Mouse (Mus musculus) gastrocnemius, postnatal 4 days (tissue): ENCODE measurements at regions not wholly inside any gene's neighbourhood (a gene's known extent, or its start where the extent isn't known, plus 50 kb on each side); places are given as distances from the start of the nearest gene placed in this dataset.
A peak's percentile ranks its signal among the peaks of the same experiment; 100 is the strongest.

Experiments used
- DNase-seq, 2 experiments: peaks; one replicate each; pipeline ENCODE4 v3.0.0; 2021 to 2022; ENCODE audit warnings: low spot score in 2 of 2, mixed read lengths in 2 of 2

- DNase-seq, result no peak
Measured at GRCm38 (mm10) chr1:152313480-152313879, 73.0 kb downstream of the Tsen15 start.

GRCm38 (mm10) chr1:152305461-152305860 is 81.0 kb downstream of the Tsen15 start:
- DNase-seq, result no peak

- DNase-seq, result no peak
Measured at GRCm38 (mm10) chr1:152304487-152305130, 81.9 kb downstream of the Tsen15 start.

GRCm38 (mm10) chr1:152301355-152301754 is 85.1 kb downstream of the Tsen15 start:
- DNase-seq, result no peak

GRCm38 (mm10) chr1:152292196-152292736 is 94.2 kb downstream of the Tsen15 start:
- no peak for DNase-seq

- DNase-seq, result peak; percentile 75 to 85
Measured at GRCm38 (mm10) chr1:152290768-152291167, 95.7 kb downstream of the Tsen15 start.

- no peak for DNase-seq
Measured at GRCm38 (mm10) chr1:152287566-152288490, 98.7 kb downstream of the Tsen15 start.

GRCm38 (mm10) chr1:152286677-152287076 is 99.8 kb downstream of the Tsen15 start:
- no peak for DNase-seq

GRCm38 (mm10) chr1:152282106-152282505 is 104.4 kb downstream of the Tsen15 start:
- no peak for DNase-seq

GRCm38 (mm10) chr1:152281201-152281600 is 105.3 kb downstream of the Tsen15 start:
- DNase-seq, result no peak

- DNase-seq, result no peak
Measured at GRCm38 (mm10) chr1:152280014-152280413, 106.5 kb downstream of the Tsen15 start.

GRCm38 (mm10) chr1:152275011-152275410 is 111.5 kb downstream of the Tsen15 start:
- no peak for DNase-seq

GRCm38 (mm10) chr1:152273430-152273829 is 113.1 kb downstream of the Tsen15 start:
- DNase-seq, result no peak

GRCm38 (mm10) chr1:152269936-152270702 is 116.4 kb downstream of the Tsen15 start:
- no peak for DNase-seq

GRCm38 (mm10) chr1:152266390-152266789 is 120.1 kb downstream of the Tsen15 start:
- no peak for DNase-seq

- DNase-seq, result no peak
Measured at GRCm38 (mm10) chr1:152264981-152265380, 121.5 kb downstream of the Tsen15 start.

GRCm38 (mm10) chr1:152261472-152261871 is 125.0 kb downstream of the Tsen15 start:
- no peak for DNase-seq

GRCm38 (mm10) chr1:152260950-152261349 is 125.5 kb downstream of the Tsen15 start:
- no peak for DNase-seq

GRCm38 (mm10) chr1:152258258-152258657 is 128.2 kb downstream of the Tsen15 start:
- DNase-seq, result no peak

- DNase-seq, result no peak
Measured at GRCm38 (mm10) chr1:152253906-152254305, 132.6 kb downstream of the Tsen15 start.

GRCm38 (mm10) chr1:152253486-152253885 is 133.0 kb downstream of the Tsen15 start:
- no peak for DNase-seq
